Mouse (Mus musculus) midbrain, embryonic 10.5 days (tissue): ENCODE results near the gene Spats1. TPM values are rescaled to one million over a fixed set of nuclear protein-coding genes. Genes with fewer than 3 reads are reported as not detected.
A peak's percentile ranks its signal among the peaks of the same experiment; 100 is the strongest.

ENCODE experiments used
- DNase-seq: peaks from one replicate; pipeline ENCODE4 v3.0.0-alpha.2; 2017; ENCODE audit warnings: low spot score
- H3K27ac ChIP-seq: fragments of 300-500 bp; sonication (generic); replicated peaks from 2 replicates; pipeline ENCODE4 v1.5.1; 2016; ENCODE audit warnings: mild to moderate bottlenecking
- H3K27me3 ChIP-seq: fragments of 300-500 bp; sonication (generic); 2 replicates; pipeline ENCODE4 v1.6.1; 2016; ENCODE audit warnings: low read depth, mild to moderate bottlenecking; ENCODE audit not compliant: poor library complexity, severe bottlenecking
- H3K36me3 ChIP-seq: fragments of 300-500 bp; sonication (generic); 2 replicates; pipeline ENCODE4 v1.6.1; 2016; ENCODE audit warnings: mild to moderate bottlenecking, moderate library complexity
- H3K4me1 ChIP-seq: fragments of 300-500 bp; sonication (generic); 2 replicates; pipeline ENCODE4 v1.6.1; 2016
- H3K4me3 ChIP-seq: fragments of 300-500 bp; sonication (generic); 2 replicates; pipeline ENCODE4 v1.5.1; 2016; ENCODE audit warnings: mild to moderate bottlenecking, moderate library complexity
- H3K9me3 ChIP-seq: fragments of 300-500 bp; sonication (generic); replicated peaks from 2 replicates; pipeline ENCODE4 v1.6.1; 2016; ENCODE audit warnings: mild to moderate bottlenecking
- WGBS: fragments of 180-500 bp; shearing (Covaris S2); methylation state at CpG from one replicate; pipeline ENCODE4 v1.1.7; 2016; 5-methylcytosine and 5-hydroxymethylcytosine counted together
- polyA plus RNA-seq: library from polyadenylated mRNA; unstranded; fragments of >200 nt; fragmentation: Nextera tagmentation; extraction: Ambion mirVana; gene quantifications from 2 replicates; pipeline ENCODE4 v1.2.1, GENCODE M21; 2016

The Spats1 gene
- polyA plus RNA-seq = 0.42 and 0.71 TPM in 2 replicates

DNA sequence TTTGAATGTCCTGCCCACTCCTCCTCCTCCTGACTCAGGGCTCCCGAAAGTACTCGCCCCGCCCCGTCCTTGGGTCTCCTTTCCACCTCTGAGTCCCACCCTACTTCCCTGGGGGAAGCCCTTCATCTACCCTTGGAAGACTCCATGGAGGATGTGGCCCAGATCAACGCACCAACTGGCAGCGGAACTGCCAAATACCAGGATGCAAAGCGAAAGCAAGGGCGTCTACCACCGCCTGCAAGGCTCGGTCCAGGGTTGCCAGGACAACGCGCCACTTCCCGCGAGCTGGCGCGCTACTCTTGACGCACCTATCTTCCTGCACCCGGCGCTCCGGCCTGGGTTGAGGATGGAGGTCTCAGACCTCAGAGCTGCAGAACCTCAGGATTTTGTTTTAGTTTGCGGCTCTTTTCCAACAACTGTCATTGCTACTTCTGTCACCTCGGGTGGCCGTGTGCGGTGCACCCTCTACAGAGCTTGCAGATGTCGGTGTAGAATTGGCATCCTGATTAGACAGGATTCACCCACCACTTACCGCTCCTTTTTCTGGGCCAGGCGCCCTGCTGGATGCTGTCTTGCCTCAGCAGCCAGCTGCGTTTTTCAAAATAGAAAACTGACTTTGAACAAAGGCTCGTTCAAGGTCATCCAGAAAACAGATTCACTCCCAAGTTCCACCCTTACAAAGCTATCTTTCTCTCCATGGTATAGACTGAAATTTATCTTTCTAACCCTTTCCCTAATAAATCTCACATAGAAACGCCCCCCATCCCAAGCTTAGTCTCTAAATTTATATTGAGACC is at the start of gene Spats1:
Gene Spats1 (minus strand): TSS at position 747 of the 797 bp plus-strand sequence.
- Histone ChIP-seq H3K4me1 (peaks cover 20% of the 10 kb centered on the region), H3K4me3 (peak within 1 kb of the TSS; percentile 54), H3K27me3 (peaks cover 55% of the 10 kb centered on the region), H3K36me3 (no peaks in the 10 kb centered on the region), H3K27ac (peak within 1 kb of the TSS; percentile 50; the same call in 1 of the 2 replicates), H3K9me3 (no peaks in the 10 kb centered on the region)
- DNase-seq = peak; percentile 76
- 8% methylated on average over 30 of the region's 30 CpGs for WGBS

DNA sequence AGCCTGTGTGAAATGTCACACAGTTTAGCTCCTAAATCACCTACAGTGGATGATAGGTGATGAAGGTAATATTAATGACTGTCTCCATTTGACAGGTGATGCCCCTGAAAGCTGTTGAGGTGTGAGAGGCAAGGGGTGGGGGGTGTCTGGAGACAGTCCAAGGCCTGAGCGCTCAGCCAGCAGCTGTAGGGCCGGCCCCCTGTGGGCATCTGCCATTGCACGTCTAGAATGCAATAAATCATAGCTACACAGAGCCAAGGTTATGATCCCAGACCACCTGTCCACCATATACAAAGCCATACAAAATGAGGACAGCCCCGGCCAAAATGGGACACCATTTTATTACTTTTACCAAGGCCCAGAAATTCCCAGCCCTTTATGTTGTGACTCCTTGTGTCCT is 49.7 kb upstream of the Spats1 start:
- H3K36me3 ChIP-seq = peaks cover 15% of the 10 kb centered on the region
- H3K9me3 ChIP-seq = no peaks in the 10 kb centered on the region
- H3K4me3 ChIP-seq = no peak overlapping the region
- WGBS = 74% methylated on average over 4 of the region's 4 CpGs
- no peak for DNase-seq
- H3K27me3 ChIP-seq = peaks cover 47% of the 10 kb centered on the region
- no peak overlapping the region for H3K27ac ChIP-seq
- H3K4me1 ChIP-seq = peaks cover 27% of the 10 kb centered on the region

- H3K36me3 ChIP-seq = peaks cover 32% of the 10 kb centered on the region
- H3K4me3 ChIP-seq = peak within 1 kb of the TSS; percentile 60
- H3K27ac ChIP-seq = peak within 1 kb of the TSS; percentile 80
Measured at GRCm38 (mm10) chr17:45523263-45523662, 48.0 kb upstream of the Spats1 start, which contains the start of gene Tcte1. Gene Tcte1, plus strand, starts transcription at chr17:45523434.

GRCm38 (mm10) chr17:45520136-45520535 is 44.9 kb upstream of the Spats1 start:
- WGBS = 88% methylated on average over 11 of the region's 11 CpGs
- H3K36me3 ChIP-seq = peaks cover 58% of the 10 kb centered on the region
- DNase-seq = no peak
- H3K4me1 ChIP-seq = peaks cover 25% of the 10 kb centered on the region
- no peak overlapping the region for H3K4me3 ChIP-seq
- no peak overlapping the region for H3K27ac ChIP-seq
- H3K27me3 ChIP-seq = peaks cover 22% of the 10 kb centered on the region
- H3K9me3 ChIP-seq = no peaks in the 10 kb centered on the region

More at GRCm38 (mm10) chr17:45523263-45523662, 48.0 kb upstream of the Spats1 start, which contains the start of gene Tcte1:
- Histone ChIP-seq H3K27me3 (peaks cover 37% of the 10 kb centered on the region), H3K4me1 (peaks cover 27% of the 10 kb centered on the region), H3K9me3 (no peaks in the 10 kb centered on the region)
- DNase-seq = peak; percentile 78
- under 1% methylated on average over 21 of the region's 21 CpGs for WGBS

DNA sequence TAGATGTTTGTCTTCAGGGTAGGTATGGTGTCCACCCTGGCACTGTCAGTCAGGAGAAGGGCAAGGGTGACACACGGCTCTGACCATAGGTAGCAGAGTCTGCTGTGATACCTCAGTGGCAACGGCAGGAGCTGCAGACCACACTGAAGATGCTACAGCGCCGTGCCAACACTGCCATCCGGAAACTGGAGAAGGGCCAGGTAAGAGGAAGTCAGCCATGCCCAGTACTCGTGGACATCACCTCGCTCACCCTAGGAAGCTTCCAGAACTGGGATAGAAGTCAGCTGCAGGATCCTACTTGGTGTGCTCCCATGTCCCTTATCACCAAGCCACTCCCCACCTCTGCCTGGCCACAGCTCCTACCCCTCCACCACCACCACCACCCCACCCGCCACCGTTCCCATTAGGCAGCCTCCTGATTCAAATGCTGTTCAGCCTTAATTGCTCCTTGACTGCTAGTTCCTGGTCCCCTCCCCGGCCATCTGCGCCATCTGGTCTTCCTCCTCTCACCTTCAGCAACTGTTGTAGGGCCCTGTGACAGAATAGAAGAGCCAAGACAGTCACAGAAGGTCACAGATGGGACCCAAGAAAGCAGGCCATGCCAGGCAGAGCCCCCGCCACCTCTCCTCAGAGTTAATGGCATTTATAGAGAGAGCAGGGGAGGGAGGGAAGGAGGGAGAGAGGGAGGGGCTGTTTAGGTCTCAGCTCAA is 43.7 kb upstream of the Spats1 start:
- peaks cover 68% of the 10 kb centered on the region for H3K36me3 ChIP-seq

GRCm38 (mm10) chr17:45517549-45518215 is 42.5 kb upstream of the Spats1 start:
- H3K27me3 ChIP-seq = peaks cover 4% of the 10 kb centered on the region; the same call in 1 of the 2 replicates
- H3K4me1 ChIP-seq = peaks cover 21% of the 10 kb centered on the region
- H3K9me3 ChIP-seq = no peaks in the 10 kb centered on the region
- DNase-seq = no peak
- WGBS = 94% methylated on average over 28 of the region's 28 CpGs
- peaks cover 73% of the 10 kb centered on the region for H3K36me3 ChIP-seq
- H3K4me3 ChIP-seq = no peak overlapping the region
- no peak overlapping the region for H3K27ac ChIP-seq

More for the DNA sequence above, 43.7 kb upstream of the Spats1 start:
- DNase-seq = no peak
- H3K4me3 ChIP-seq = no peak overlapping the region
- peaks cover 10% of the 10 kb centered on the region for H3K27me3 ChIP-seq
- peaks cover 31% of the 10 kb centered on the region for H3K4me1 ChIP-seq
- no peak overlapping the region for H3K27ac ChIP-seq
- 94% methylated on average over 12 of the region's 12 CpGs for WGBS
- no peaks in the 10 kb centered on the region for H3K9me3 ChIP-seq

GRCm38 (mm10) chr17:45517135-45517534 is 41.9 kb upstream of the Spats1 start:
- WGBS = 91% methylated on average over 21 of the region's 21 CpGs
- DNase-seq = no peak
- peaks cover 1% of the 10 kb centered on the region; the same call in 1 of the 2 replicates for H3K27me3 ChIP-seq
- H3K4me1 ChIP-seq = peaks cover 19% of the 10 kb centered on the region; the same call in 1 of the 2 replicates
- peaks cover 73% of the 10 kb centered on the region for H3K36me3 ChIP-seq
- H3K4me3 ChIP-seq = no peak overlapping the region
- H3K9me3 ChIP-seq = no peaks in the 10 kb centered on the region
- no peak overlapping the region for H3K27ac ChIP-seq

DNA sequence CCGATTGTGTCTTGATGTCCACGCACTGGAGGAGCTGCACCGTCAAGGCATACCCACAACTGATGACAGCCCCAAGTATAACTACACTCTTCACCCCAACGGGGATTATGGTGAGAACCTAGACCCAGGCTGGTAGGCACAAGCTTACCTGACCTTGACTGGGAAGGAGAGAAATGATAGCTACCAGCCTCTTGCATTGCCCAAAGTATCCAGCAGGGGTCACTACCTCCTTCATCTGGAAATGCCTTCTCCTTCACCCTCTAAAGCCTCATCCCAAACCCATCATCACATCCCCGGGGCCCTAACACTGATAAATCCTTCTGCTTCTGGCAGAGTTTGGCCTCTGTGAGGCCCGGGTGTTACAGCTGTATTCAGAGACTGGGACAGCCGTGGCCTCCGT is 41.3 kb upstream of the Spats1 start:
- Histone ChIP-seq H3K9me3 (no peaks in the 10 kb centered on the region), H3K4me1 (peaks cover 19% of the 10 kb centered on the region; the same call in 1 of the 2 replicates), H3K36me3 (peaks cover 76% of the 10 kb centered on the region), H3K27ac (no peak overlapping the region), H3K4me3 (no peak overlapping the region), H3K27me3 (no peaks in the 10 kb centered on the region)
- DNase-seq = peak; percentile 73
- 61% methylated on average over 8 of the region's 8 CpGs for WGBS

DNA sequence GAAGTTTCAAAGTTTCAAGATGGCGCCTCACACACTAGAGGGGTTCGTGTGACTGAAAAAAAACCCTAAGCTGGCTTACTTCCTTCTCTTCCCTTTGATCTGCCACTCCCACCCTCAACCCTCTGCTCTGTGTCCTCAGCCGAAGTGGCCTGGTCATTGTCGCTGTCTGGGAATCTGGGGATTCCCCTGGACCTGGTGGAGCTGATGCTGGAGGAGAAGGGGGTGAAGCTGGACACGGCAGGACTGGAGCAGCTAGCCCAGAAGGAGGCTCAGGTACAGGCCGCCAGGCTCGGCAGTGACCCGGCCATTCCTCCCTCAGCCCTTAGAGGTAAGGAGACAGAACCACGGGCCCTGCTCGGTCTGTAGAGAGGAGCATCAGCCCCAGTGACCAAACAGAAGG is 40.6 kb upstream of the Spats1 start:
- H3K27me3 ChIP-seq = no peaks in the 10 kb centered on the region
- H3K4me3 ChIP-seq = no peak overlapping the region
- H3K4me1 ChIP-seq = peaks cover 19% of the 10 kb centered on the region; the same call in 1 of the 2 replicates
- no peak overlapping the region for H3K27ac ChIP-seq
- no peak for DNase-seq
- H3K9me3 ChIP-seq = no peaks in the 10 kb centered on the region
- WGBS = 89% methylated on average over 10 of the region's 10 CpGs
- H3K36me3 ChIP-seq = peaks cover 76% of the 10 kb centered on the region

- DNase-seq = no peak
- 51% methylated on average over 15 of the region's 15 CpGs for WGBS
- Histone ChIP-seq H3K9me3 (no peaks in the 10 kb centered on the region), H3K27me3 (no peaks in the 10 kb centered on the region), H3K36me3 (peaks cover 75% of the 10 kb centered on the region), H3K4me3 (no peak overlapping the region), H3K27ac (peak overlapping the region; percentile 14; the same call in 1 of the 2 replicates), H3K4me1 (peaks cover 17% of the 10 kb centered on the region; the same call in 1 of the 2 replicates)
Measured at GRCm38 (mm10) chr17:45515204-45515726, 40.0 kb upstream of the Spats1 start.

DNA sequence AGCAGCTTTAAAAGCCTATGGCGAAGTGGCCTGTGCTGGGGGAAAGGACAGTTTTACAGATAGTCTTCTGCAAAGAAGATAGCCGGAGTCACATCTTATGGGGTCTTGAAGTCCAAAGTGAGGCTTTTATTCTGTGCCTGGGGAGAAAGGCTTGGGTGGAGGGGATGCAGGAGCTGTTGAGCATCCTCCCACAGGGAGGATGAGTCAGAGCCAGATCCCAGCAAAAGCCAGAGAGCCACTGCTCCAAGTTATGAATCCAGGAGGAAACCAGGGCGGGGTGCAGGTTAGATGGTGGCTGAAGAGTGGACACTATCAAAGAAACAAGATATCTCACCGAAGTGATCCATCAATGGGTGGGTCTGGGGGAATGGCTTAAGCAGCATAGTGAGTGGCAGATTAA is 36.5 kb upstream of the Spats1 start:
- peaks cover 20% of the 10 kb centered on the region for H3K4me1 ChIP-seq
- peaks cover 58% of the 10 kb centered on the region for H3K36me3 ChIP-seq
- no peaks in the 10 kb centered on the region for H3K27me3 ChIP-seq
- DNase-seq = no peak
- WGBS = 90% methylated on average over 4 of the region's 4 CpGs
- no peak overlapping the region for H3K27ac ChIP-seq
- no peaks in the 10 kb centered on the region for H3K9me3 ChIP-seq
- H3K4me3 ChIP-seq = no peak overlapping the region

DNA sequence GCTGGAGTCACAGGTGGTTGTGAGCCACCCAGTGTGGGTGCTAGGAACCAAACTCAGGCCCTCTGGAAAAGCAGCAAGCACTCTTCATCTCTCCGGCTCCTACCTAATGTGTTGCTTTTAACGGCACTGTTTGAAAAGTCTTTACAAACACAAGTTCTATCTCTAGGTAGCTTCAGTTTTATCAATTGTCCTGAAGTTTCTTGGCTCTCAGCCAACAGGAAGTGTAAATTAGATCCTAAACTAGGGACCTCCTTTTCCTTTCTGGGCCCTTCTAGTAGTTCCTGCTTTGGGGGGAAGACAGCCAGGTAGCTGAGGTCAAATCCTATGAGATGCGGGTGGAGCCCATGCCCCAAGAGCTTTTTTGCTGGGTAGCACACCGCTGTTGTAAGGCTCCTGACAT is 35.7 kb upstream of the Spats1 start:
- Histone ChIP-seq H3K27ac (no peak overlapping the region), H3K36me3 (peaks cover 52% of the 10 kb centered on the region), H3K9me3 (no peaks in the 10 kb centered on the region), H3K4me1 (peaks cover 22% of the 10 kb centered on the region), H3K4me3 (no peak overlapping the region), H3K27me3 (no peaks in the 10 kb centered on the region)
- no peak for DNase-seq
- WGBS = 96% methylated on average over 4 of the region's 4 CpGs
